Mouse (Mus musculus) macrophage (primary cell): ENCODE data around the gene Serpinf2. TPM values are rescaled to one million over a fixed set of nuclear protein-coding genes. Genes with fewer than 3 reads are reported as not detected.

Experiments
- H3K27ac ChIP-seq: fragments of 350-480 bp; formaldehyde crosslinking; 2 replicates; pipeline ENCODE4 v1.9.0; 2021
- H3K36me3 ChIP-seq: fragments of 350-480 bp; formaldehyde crosslinking; 2 replicates; pipeline ENCODE4 v1.9.0; 2021; ENCODE audit errors: inconsistent target
- H3K4me3 ChIP-seq: fragments of 350-480 bp; formaldehyde crosslinking; 2 replicates; pipeline ENCODE4 v1.9.0; 2021; ENCODE audit errors: inconsistent target
- H3K79me2 ChIP-seq: fragments of 350-480 bp; formaldehyde crosslinking; 2 replicates; pipeline ENCODE4 v1.9.0; 2021; ENCODE audit errors: inconsistent target
- WGBS: methylation state at CpG from one replicate; pipeline ENCODE4 v1.1.7; 2026; ENCODE audit warnings: inconsistent platforms; ENCODE audit not compliant: missing documents; 5-methylcytosine and 5-hydroxymethylcytosine counted together
- polyA plus RNA-seq: library from polyadenylated mRNA; stranded (reverse); fragments of 250-400 nt; gene quantifications from 3 replicates; pipeline ENCODE4 v1.2.4, GENCODE M21; 2018; ENCODE audit warnings: inconsistent platforms

The Serpinf2 gene
- polyA plus RNA-seq, 1 experiment from 2014 or later, result not detected

GRCm38 (mm10) chr11:75453991-75454930 is 14.9 kb upstream of the Serpinf2 start, which contains the start of gene Wdr81:
Gene Wdr81 (minus strand): TSS chr11:75454717.
- Histone ChIP-seq H3K79me2 (peaks cover 52% of the 10 kb centered on the region), H3K36me3 (peaks cover 29% of the 10 kb centered on the region), H3K4me3 (peak within 1 kb of the TSS; percentile 73), H3K27ac (peak within 1 kb of the TSS; percentile 91)
- 6% methylated on average over 54 of the region's 56 CpGs for WGBS

- H3K27ac ChIP-seq, result no peak overlapping the region
- H3K4me3 ChIP-seq, result peak overlapping the region; percentile 73
- H3K36me3 ChIP-seq, result peaks cover 42% of the 10 kb centered on the region
- peaks cover 65% of the 10 kb centered on the region for H3K79me2 ChIP-seq
- WGBS, result 95% methylated on average over 24 of the region's 31 CpGs
These were observed 13.6 kb upstream of the Serpinf2 start for GRCm38 (mm10) chr11:75452812-75453557.

- H3K4me3 ChIP-seq, result no peak overlapping the region
- H3K27ac ChIP-seq, result no peak overlapping the region
These were observed 12.7 kb upstream of the Serpinf2 start for GRCm38 (mm10) chr11:75452081-75452480.

GRCm38 (mm10) chr11:75450936-75451335 is 11.5 kb upstream of the Serpinf2 start:
- Histone ChIP-seq H3K27ac (no peak overlapping the region), H3K4me3 (no peak overlapping the region; the same call in 1 of the 2 replicates), H3K79me2 (peaks cover 76% of the 10 kb centered on the region), H3K36me3 (peaks cover 62% of the 10 kb centered on the region)
- 98% methylated on average over 13 of the region's 15 CpGs for WGBS

More at GRCm38 (mm10) chr11:75452081-75452480, 12.7 kb upstream of the Serpinf2 start:
- Histone ChIP-seq H3K36me3 (peaks cover 51% of the 10 kb centered on the region), H3K79me2 (peaks cover 70% of the 10 kb centered on the region)
- 93% methylated on average over 8 of the region's 8 CpGs for WGBS

GRCm38 (mm10) chr11:75450304-75450908 is 11.0 kb upstream of the Serpinf2 start:
- 88% methylated on average over 7 of the region's 8 CpGs for WGBS
- Histone ChIP-seq H3K79me2 (peaks cover 79% of the 10 kb centered on the region), H3K36me3 (peaks cover 67% of the 10 kb centered on the region), H3K27ac (no peak overlapping the region), H3K4me3 (no peak overlapping the region; the same call in 1 of the 2 replicates)

DNA sequence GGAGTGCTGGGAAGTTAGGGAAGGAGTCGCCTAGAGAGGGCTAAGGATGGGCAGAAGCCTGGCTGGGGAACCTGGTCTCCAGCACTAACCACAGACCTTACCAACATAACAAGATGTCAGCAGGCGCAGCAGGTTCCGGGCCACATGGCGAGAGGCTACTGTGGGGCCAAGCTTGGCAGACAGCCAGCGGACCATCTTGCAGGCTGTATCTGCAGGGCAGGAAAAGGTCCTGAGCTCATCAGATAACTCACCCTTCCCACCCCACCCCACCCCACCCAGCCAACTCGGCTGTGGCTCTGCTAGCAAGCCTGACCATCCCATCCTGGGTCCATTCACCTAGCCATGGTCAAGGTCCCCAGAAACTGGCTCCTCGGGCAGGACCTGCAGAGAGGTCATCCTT is 10.3 kb upstream of the Serpinf2 start:
- peaks cover 74% of the 10 kb centered on the region for H3K36me3 ChIP-seq
- no peak overlapping the region for H3K4me3 ChIP-seq
- H3K79me2 ChIP-seq, result peaks cover 82% of the 10 kb centered on the region
- 69% methylated on average over 6 of the region's 7 CpGs for WGBS
- H3K27ac ChIP-seq, result no peak overlapping the region

DNA sequence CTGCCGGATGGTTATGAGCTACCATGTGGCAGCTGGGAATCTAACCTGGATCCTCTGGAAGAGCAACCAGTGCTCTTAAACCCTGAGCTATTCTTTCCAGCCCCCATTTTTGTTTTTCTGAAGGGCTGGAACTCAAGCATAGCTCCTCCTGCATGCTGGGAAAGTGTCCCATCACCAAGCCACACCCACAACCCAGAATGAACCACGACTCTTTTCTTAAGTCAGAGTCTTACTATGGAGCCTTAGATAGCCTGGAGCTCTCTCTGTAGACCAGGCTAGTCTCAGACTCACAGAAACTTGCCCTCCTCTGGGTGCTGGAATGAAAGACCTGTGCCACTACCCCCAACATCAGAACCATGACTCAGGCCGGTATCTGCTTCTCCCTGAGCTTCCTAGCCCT is 9.2 kb upstream of the Serpinf2 start:
- WGBS, result 83% methylated on average over 3 of the region's 3 CpGs
- no peak overlapping the region for H3K4me3 ChIP-seq

DNA sequence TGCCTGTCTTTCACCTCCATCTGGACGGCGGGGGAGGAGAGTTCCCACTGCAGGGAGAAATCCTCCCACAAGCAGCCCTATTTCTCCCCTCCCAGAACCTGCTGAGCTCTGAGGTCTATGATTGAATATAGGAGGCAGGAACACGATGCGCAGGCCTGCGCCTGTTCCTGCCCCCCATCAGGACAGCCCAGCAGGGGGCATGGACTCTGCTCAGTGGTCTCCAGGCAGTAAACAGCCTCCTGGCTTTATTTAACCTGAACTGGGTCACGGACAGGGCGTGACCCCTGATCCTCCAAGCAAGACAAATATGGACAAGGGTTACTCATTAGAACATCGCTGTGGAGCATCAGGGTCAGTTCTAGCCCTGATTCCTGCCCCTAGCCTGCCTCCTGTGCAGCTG is 4.3 kb upstream of the Serpinf2 start:
- no peak overlapping the region for H3K27ac ChIP-seq
- 93% methylated on average over 8 of the region's 8 CpGs for WGBS
- peaks cover 85% of the 10 kb centered on the region for H3K36me3 ChIP-seq
- H3K79me2 ChIP-seq, result peaks cover 25% of the 10 kb centered on the region
- H3K4me3 ChIP-seq, result no peak overlapping the region

More for the DNA sequence above, 9.2 kb upstream of the Serpinf2 start:
- Histone ChIP-seq H3K79me2 (peaks cover 73% of the 10 kb centered on the region), H3K36me3 (peaks cover 86% of the 10 kb centered on the region), H3K27ac (no peak overlapping the region)

DNA sequence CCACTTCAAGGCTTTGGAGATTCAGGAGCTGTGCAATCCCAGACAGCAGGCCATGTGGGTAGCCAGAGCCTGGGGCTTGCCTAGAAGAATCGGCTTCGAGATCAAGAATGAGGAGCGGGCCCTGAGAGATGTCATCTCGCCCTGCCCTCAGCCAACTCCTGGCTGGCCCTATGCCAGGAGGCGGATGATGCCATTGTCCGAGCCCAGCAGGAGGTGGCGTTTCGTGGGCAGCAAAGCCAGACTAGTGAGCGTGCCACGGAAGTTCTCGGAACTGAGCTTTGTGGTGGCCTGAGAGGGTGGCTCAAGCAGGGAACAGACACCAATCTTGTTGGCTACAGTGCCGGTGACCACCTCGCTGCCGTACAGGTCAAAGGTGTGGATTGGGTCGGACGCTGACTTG is 2.2 kb upstream of the Serpinf2 start:
- Histone ChIP-seq H3K4me3 (no peak overlapping the region), H3K79me2 (peaks cover 13% of the 10 kb centered on the region; the same call in 1 of the 2 replicates), H3K27ac (no peak overlapping the region), H3K36me3 (peaks cover 64% of the 10 kb centered on the region)
- 96% methylated on average over 16 of the region's 16 CpGs for WGBS

GRCm38 (mm10) chr11:75441034-75441433 is 1.6 kb upstream of the Serpinf2 start:
- Histone ChIP-seq H3K36me3 (peaks cover 58% of the 10 kb centered on the region), H3K27ac (no peak overlapping the region), H3K4me3 (no peak overlapping the region), H3K79me2 (peaks cover 7% of the 10 kb centered on the region; the same call in 1 of the 2 replicates)
- 75% methylated on average over 7 of the region's 7 CpGs for WGBS

GRCm38 (mm10) chr11:75439951-75440350 is 560 bp upstream of the Serpinf2 start:
- WGBS, result 100% methylated on average over 3 of the region's 3 CpGs
- Histone ChIP-seq H3K27ac (no peak overlapping the region), H3K4me3 (no peak overlapping the region), H3K36me3 (peaks cover 48% of the 10 kb centered on the region), H3K79me2 (no peaks in the 10 kb centered on the region; the same call in 1 of the 2 replicates)

GRCm38 (mm10) chr11:75438804-75439203 is 587 bp downstream of the Serpinf2 start:
- Histone ChIP-seq H3K4me3 (no peak overlapping the region), H3K79me2 (no peaks in the 10 kb centered on the region; the same call in 1 of the 2 replicates), H3K27ac (no peak overlapping the region), H3K36me3 (peaks cover 36% of the 10 kb centered on the region)
- WGBS, result 96% methylated on average over 3 of the region's 3 CpGs

DNA sequence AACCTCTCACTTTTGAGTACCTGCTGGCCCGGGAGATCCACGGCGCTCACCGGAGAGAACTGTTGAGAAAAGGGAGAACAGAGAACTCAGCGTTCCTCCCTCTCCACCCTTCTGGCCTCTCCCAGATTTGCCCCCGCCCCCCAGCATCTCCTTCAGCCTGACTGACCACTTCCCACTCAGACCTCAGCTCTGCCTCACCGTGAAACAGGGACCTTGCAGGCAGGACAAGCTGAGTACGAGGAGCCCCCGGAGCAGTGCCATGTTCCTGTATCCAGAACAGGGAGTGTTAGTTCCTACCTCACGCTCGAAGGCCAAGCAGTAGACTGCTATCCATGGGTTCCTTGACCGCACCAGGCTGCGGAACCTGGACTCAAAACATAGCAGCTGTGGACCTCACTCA is 1.2 kb downstream of the Serpinf2 start:
- no peak overlapping the region for H3K27ac ChIP-seq
- no peaks in the 10 kb centered on the region for H3K79me2 ChIP-seq
- H3K36me3 ChIP-seq, result peaks cover 30% of the 10 kb centered on the region
- 72% methylated on average over 13 of the region's 13 CpGs for WGBS
- H3K4me3 ChIP-seq, result no peak overlapping the region

DNA sequence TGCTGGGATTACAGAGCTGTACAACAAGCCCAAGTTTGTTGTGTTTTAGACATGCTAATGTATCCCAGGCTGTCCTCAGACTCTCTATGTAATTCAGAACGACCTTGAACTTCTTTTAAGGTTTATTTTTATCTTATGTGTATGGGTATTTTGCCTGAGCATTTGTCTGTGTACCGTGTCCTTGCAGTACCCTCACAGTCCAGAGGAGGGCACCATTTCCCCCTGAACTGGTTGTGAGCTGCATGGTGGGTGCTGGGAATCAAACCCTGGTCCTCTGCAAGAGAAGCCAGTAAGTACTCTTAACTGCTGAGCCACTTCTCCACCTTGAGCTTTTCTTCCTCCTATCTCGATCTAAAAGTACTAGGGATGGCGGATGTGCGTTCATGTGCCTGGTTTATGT is 5.3 kb downstream of the Serpinf2 start:
- Histone ChIP-seq H3K4me3 (no peak overlapping the region), H3K27ac (no peak overlapping the region), H3K36me3 (no peaks in the 10 kb centered on the region), H3K79me2 (no peaks in the 10 kb centered on the region)
- WGBS, result 84% methylated on average over 5 of the region's 5 CpGs
